ENCODE assay signal across 8 mouse cellular contexts in genomic region chr5:142857763-142858229, GRCm38 (mm10). TPM values are rescaled to one million over a fixed set of nuclear protein-coding genes. Genes with fewer than 3 reads are reported as not detected.
DNase-seq lines count a peak whose midpoint lies in the region; ATAC-seq and TF ChIP-seq lines count a peak whose summit lies in the region.

No protein-coding gene starts in this region.

- DNase-seq in neural tube, embryonic 10.5 days (ENCODE audit: extremely low spot score, low spot score), result no peak
- DNase-seq in cerebellum, postnatal 4 days (ENCODE audit: low spot score in 2 of 2), result peak; percentile 50 to 80
- DNase-seq in layer of hippocampus, adult 18-20 months (ENCODE audit: low spot score in 2 of 2), result peak; percentile 85 to 91
- no peak for DNase-seq in kidney, postnatal 4 days
- DNase-seq in kidney, adult 9 months, result no peak

- no peak overlapping the region for H3K27ac ChIP-seq in neural tube, embryonic 12.5 days
- H3K27ac ChIP-seq in olfactory bulb, adult 2 months (ENCODE audit: insufficient read depth, low read depth, low read length), result peak overlapping the region; percentile 6; the same call in 1 of the 2 replicates

- peak overlapping the region; percentile 1; the same call in 1 of the 2 replicates for H3K4me2 ChIP-seq in neural tube, embryonic 12.5 days (replicated peaks)

- ATAC-seq in neural tube, embryonic 12.5 days (ENCODE audit: low FRiP score, low read depth), result 0 out of 2 replicates have a peak, but pooled peaks have one; percentile 50
- ATAC-seq in erythroid progenitor cell, adult 5-6 weeks (replicated peaks; ENCODE audit: low FRiP score, poor library complexity, severe bottlenecking), result no peak

- no peaks in the 10 kb centered on the region for H3K9me3 ChIP-seq in neural tube, embryonic 12.5 days

- no peak overlapping the region for H3K9ac ChIP-seq in neural tube, embryonic 12.5 days

- H3K27me3 ChIP-seq in neural tube, embryonic 12.5 days (replicated peaks), result no peaks in the 10 kb centered on the region

- WGBS in neural tube, embryonic 12.5 days, result 30% methylated on average over 16 of the region's 16 CpGs
- 16% methylated on average over 16 of the region's 16 CpGs for WGBS in olfactory bulb, adult 2 months

- 0 out of 2 replicates have a peak, but pooled peaks cover 7% of the 10 kb centered on the region for H3K4me1 ChIP-seq in neural tube, embryonic 12.5 days
- peaks cover 8% of the 10 kb centered on the region for H3K4me1 ChIP-seq in olfactory bulb, adult 2 months (ENCODE audit: control insufficient read depth, insufficient read depth, low read length)

- no peak for TF ChIP-seq CTCF in olfactory bulb, adult 2 months (IDR thresholded peaks at IDR 0.05; ENCODE audit: insufficient read depth, low read depth, low read length)

- TF ChIP-seq POLR2A in olfactory bulb, adult 2 months (IDR thresholded peaks at IDR 0.05; ENCODE audit: insufficient read depth, low read depth, low read length), result no peak

- H3K4me3 ChIP-seq in neural tube, embryonic 12.5 days, result no peak overlapping the region
- H3K4me3 ChIP-seq in olfactory bulb, adult 2 months (ENCODE audit: insufficient read depth, low read depth, low read length), result peak overlapping the region; percentile 18

- no peaks in the 10 kb centered on the region for H3K36me3 ChIP-seq in neural tube, embryonic 12.5 days

RNA-seq across cellular contexts. Expression of gene Fbxl18, which starts 37.4 kb away (rescaled TPM):
- polyA plus RNA-seq in neural tube, embryonic 12.5 days (2016; fragmentation: Nextera tagmentation; extraction: Ambion mirVana), result 20.7 and 27.6 TPM in 2 replicates
- 10 to 100 TPM; 33.9 to 37.6 TPM for total RNA-seq in layer of hippocampus, adult 18-20 months (2021)
- polyA plus RNA-seq in olfactory bulb, adult 2 months (2012; ENCODE audit: insufficient read depth, insufficient read length, low replicate concordance, missing spikeins), result not detected in 2 replicates
- total RNA-seq in erythroid progenitor cell, adult 5-6 weeks (2015; ENCODE audit: low replicate concordance), result 0.42 and 4.0 TPM in 2 replicates
- 2.4 and 2.7 TPM in 2 replicates for total RNA-seq in erythroid progenitor cell, adult 5-6 weeks (2017; ENCODE audit: low replicate concordance)

RNA-seq across cellular contexts. Expression of gene Tnrc18, which starts 40.3 kb away (rescaled TPM):
- polyA plus RNA-seq in neural tube, embryonic 12.5 days (2016; fragmentation: Nextera tagmentation; extraction: Ambion mirVana), result 51.5 and 57.5 TPM in 2 replicates
- total RNA-seq in layer of hippocampus, adult 18-20 months (2021), result 100 to 1,000 TPM; 135 to 137 TPM
- not detected in 2 replicates for polyA plus RNA-seq in olfactory bulb, adult 2 months (2012; ENCODE audit: insufficient read depth, insufficient read length, low replicate concordance, missing spikeins)
- total RNA-seq in erythroid progenitor cell, adult 5-6 weeks (2015; ENCODE audit: low replicate concordance), result 14.4 and 21.8 TPM in 2 replicates
- total RNA-seq in erythroid progenitor cell, adult 5-6 weeks (2017; ENCODE audit: low replicate concordance), result 15.1 TPM in 2 replicates

RNA-seq across cellular contexts. Expression of gene Actb, which starts 48.8 kb away (rescaled TPM):
- 13,231 and 15,185 TPM in 2 replicates for polyA plus RNA-seq in neural tube, embryonic 12.5 days (2016; fragmentation: Nextera tagmentation; extraction: Ambion mirVana)
- total RNA-seq in layer of hippocampus, adult 18-20 months (2021), result 1,000 to 10,000 TPM; 3,167 to 3,215 TPM
- polyA plus RNA-seq in olfactory bulb, adult 2 months (2012; ENCODE audit: insufficient read depth, insufficient read length, low replicate concordance, missing spikeins), result 1,129 and 2,319 TPM in 2 replicates
- total RNA-seq in erythroid progenitor cell, adult 5-6 weeks (2015; ENCODE audit: low replicate concordance), result 4,902 and 5,552 TPM in 2 replicates
- 1,509 and 1,723 TPM in 2 replicates for total RNA-seq in erythroid progenitor cell, adult 5-6 weeks (2017; ENCODE audit: low replicate concordance)

Comparison
In these comparisons a context has a peak if more than half of its experiments do, and no peak if none do; other contexts are left out.
1. DNase-seq: peak in cerebellum, postnatal 4 days (2 of 2) and layer of hippocampus, adult 18-20 months (2 of 2); none in neural tube, embryonic 10.5 days (single experiment), kidney, postnatal 4 days (0 of 2) and kidney, adult 9 months (single experiment).
2. RNA of gene Fbxl18, which starts 37.4 kb away (total RNA-seq): 33.9 to 37.6 TPM in layer of hippocampus, adult 18-20 months; 0.42 to 4.0 TPM in erythroid progenitor cell, adult 5-6 weeks; every median in the first group is over 4 times any median in the second.
3. RNA of gene Tnrc18, which starts 40.3 kb away (total RNA-seq): 135 to 137 TPM in layer of hippocampus, adult 18-20 months; 14.4 to 21.8 TPM in erythroid progenitor cell, adult 5-6 weeks; every median in the first group is over 4 times any median in the second.